Mouse (Mus musculus): ENCODE measurements at regions not wholly inside any gene's neighbourhood (a gene's known extent, or its start where the extent isn't known, plus 50 kb on each side); places are given as distances from the start of the nearest gene placed in this dataset.

DNA sequence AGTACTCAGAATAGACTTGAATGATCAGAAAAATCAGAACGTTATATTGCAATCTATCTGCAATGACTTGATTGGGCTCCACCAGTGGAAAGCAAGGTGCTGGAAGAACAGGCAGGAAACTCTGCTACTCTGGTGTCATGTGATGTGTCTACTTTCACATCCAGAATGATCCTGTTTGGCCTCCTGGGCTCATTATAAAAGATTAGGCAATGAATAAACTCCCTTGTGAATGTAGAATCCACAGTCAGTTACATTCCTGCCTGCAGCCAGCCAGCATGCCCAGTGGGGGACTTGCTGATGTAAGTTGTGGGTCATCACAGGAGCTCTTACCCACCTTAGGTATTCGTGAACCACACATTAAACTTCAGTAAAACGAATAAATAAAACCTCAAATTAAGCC is 174.5 kb upstream of the Arhgap24 start:
- Histone ChIP-seq H3K36me3 (no peaks in the 10 kb centered on the region), H3K27ac (no peak overlapping the region), H3K4me3 (no peak overlapping the region), H3K9me3 (no peaks in the 10 kb centered on the region), H3K27me3 (ENCODE audit: insufficient read depth, poor library complexity, severe bottlenecking) (no peaks in the 10 kb centered on the region), H3K4me1 (replicated peaks) (no peaks in the 10 kb centered on the region)
- no peak for DNase-seq (ENCODE audit: low spot score)
- WGBS: 81% methylated on average over 3 of the region's 3 CpGs

DNA sequence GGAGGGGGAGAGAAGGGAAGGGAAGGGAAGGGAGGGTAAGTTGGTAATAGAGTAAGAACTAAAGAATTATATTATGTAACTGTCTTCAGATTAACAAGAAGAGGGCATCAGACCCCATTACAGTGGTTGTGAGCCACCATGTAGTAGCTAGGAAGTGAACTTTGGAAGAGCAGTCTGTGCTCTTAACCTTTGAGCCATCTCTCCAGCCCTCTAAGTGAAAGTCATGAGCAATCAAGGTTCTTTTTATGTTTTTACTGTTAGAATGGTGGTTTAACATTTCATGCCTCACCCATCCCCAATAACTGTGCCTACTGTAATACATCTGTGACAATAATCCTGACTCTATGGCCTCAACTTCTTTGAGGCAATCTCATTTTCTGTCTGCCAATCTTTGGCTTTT is 169.6 kb upstream of the Arhgap24 start:
- Histone ChIP-seq H3K27ac (no peak overlapping the region), H3K36me3 (no peaks in the 10 kb centered on the region), H3K27me3 (ENCODE audit: insufficient read depth, poor library complexity, severe bottlenecking) (no peaks in the 10 kb centered on the region), H3K4me3 (no peak overlapping the region), H3K4me1 (replicated peaks) (no peaks in the 10 kb centered on the region), H3K9me3 (no peaks in the 10 kb centered on the region)
- no peak for DNase-seq (ENCODE audit: low spot score)

DNA sequence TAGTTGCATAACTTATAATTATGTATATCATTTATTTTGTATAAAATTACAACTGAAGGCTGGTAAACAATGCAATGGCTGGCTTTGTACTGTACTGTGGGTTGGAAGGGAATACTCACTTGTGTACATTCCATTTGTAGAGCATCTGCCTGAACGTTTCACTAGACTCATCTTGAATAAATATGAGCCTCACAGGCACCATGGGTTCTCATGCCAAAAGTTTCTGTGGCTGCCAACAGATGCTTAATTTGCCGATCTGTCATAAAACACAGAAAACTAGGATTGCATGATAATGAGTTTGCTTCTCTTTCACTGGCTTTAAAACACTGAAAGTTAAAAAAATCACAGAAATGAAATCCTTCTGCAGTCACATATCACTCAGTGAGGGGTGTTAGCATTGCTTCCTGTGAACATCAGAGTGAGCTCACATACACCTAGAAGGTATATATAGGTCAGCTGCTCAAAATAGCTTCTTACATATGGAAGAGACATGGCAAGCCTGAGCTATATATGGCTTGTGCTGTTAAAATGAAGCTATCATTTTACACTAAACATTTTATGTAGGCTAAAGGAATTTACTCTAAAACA is 152.9 kb upstream of the Arhgap24 start:
- DNase-seq (ENCODE audit: low spot score): no peak
- Histone ChIP-seq H3K9me3 (no peaks in the 10 kb centered on the region), H3K27me3 (ENCODE audit: insufficient read depth, poor library complexity, severe bottlenecking) (no peaks in the 10 kb centered on the region), H3K36me3 (no peaks in the 10 kb centered on the region), H3K27ac (no peak overlapping the region), H3K4me3 (no peak overlapping the region), H3K4me1 (replicated peaks) (no peaks in the 10 kb centered on the region)
- 80% methylated on average over 2 of the region's 2 CpGs for WGBS

DNA sequence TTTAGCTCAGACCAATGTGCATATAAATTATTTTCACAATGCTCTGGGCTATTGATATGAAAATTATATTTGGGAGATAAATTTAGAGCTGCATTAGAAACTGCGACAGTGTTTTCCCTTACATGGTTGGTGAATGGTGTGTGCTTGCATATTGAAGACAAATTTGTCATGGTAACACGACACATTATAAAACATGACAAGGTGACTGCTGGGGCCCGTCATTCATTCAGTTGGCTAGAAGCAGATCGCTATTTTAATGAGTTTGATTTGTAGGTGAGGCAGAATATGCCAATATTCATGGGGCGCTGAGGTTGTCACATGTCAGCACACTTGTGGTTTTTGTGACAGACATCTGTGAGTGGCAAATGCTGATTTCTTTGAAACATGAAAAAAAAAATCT is 147.3 kb upstream of the Arhgap24 start:
- DNase-seq (ENCODE audit: low spot score): no peak
- Histone ChIP-seq H3K9me3 (no peaks in the 10 kb centered on the region), H3K4me1 (replicated peaks) (0 out of 2 replicates have a peak, but pooled peaks cover 4% of the 10 kb centered on the region), H3K4me3 (no peak overlapping the region), H3K36me3 (no peaks in the 10 kb centered on the region), H3K27me3 (ENCODE audit: insufficient read depth, poor library complexity, severe bottlenecking) (no peaks in the 10 kb centered on the region), H3K27ac (no peak overlapping the region)
- 80% methylated on average over 5 of the region's 5 CpGs for WGBS

DNA sequence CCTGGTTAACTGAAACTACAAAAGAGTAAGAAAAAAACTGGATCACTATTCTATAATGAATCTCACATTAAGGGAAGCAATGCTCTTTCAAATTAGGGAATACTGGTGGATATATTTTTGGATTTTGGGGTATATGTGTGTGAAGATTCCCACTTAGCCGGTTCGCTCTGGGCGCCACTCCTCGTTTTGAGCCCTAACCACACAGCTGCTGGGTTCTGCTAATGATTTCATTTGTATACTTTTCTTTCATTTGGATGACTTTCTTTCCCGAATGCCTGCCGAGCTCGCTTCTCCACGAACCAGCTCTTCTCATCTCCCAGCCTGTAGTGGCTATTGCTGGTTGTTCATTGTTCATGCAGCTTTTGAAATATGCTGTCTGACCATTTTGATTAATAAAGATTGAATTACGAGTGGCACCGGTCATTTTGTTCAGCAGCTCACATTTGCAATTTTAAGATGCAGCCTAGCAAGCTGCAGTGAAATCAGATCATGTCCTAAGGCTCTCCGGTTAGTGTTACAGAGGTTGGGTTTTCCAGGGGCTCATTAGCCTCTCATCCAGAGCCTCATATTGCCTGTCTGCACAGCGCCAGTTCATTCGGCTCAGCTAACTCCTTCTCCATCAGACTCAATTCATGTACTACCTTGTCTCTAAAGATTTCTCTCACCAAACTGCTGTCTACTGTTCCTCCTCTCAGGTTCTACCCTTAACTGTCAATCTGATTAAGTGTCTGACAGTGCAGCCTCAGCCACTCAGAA is 146.6 kb upstream of the Arhgap24 start:
- Histone ChIP-seq H3K9me3 (no peaks in the 10 kb centered on the region), H3K27ac (no peak overlapping the region), H3K4me3 (no peak overlapping the region), H3K4me1 (replicated peaks) (0 out of 2 replicates have a peak, but pooled peaks cover 4% of the 10 kb centered on the region), H3K36me3 (no peaks in the 10 kb centered on the region), H3K27me3 (ENCODE audit: insufficient read depth, poor library complexity, severe bottlenecking) (no peaks in the 10 kb centered on the region)
- WGBS: 83% methylated on average over 13 of the region's 13 CpGs
- DNase-seq (ENCODE audit: low spot score): no peak

DNA sequence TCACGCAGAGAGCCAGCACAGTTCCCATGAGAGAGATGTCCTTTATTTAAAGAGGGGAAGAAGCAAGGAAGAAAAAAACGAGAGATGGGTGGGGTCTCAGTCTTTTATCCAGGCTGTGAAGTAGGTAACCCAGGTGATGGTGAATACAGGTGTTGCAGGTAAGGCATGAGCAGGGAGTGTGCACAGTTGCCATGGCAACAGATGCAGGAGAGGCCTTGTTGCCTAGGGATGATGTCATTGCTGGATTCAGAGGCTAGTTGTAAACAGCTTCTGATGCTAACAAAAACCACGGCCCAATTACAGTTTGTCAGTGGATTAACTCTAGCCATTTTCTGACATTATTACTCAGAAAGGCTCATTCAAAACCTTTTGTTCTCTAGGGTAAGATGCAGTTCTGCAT is 114.7 kb upstream of the Arhgap24 start:
- 77% methylated on average over 3 of the region's 3 CpGs for WGBS
- no peaks in the 10 kb centered on the region for H3K4me1 ChIP-seq (replicated peaks)
- no peaks in the 10 kb centered on the region for H3K36me3 ChIP-seq
- no peaks in the 10 kb centered on the region for H3K9me3 ChIP-seq
- no peaks in the 10 kb centered on the region for H3K27me3 ChIP-seq (ENCODE audit: insufficient read depth, poor library complexity, severe bottlenecking)
- H3K27ac ChIP-seq: no peak overlapping the region
- no peak for DNase-seq (ENCODE audit: low spot score)
- no peak overlapping the region for H3K4me3 ChIP-seq

DNA sequence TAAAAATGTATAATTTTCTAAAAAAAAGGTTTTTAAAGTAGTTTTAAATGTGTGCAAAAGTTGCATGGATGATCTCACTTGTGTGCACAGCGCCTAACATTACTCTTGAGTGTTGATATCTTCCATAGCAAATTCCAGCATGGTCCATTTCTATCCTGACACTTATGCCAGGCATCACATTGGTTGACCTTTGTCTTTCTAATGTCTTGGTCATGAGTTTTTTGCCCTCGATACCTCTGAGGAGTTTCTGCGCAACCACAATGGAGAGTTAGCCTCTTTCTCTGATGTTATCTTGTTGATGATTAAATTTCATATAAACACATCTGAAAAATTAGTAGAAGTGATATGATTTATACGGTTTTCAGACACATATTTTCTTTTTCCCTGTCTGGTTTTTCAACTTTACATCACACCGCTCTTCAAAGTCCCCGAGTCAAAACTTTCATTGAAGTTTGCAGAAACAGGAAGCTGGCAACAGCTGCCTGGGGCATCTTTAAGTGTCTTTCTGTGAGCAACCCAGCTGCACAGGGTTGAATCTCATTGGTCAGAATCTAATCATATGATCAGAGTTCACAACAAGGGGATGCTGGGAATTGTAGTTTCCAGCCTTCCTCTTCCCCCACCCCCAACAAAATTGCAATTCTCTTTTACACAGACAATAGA is 107.8 kb upstream of the Arhgap24 start:
- 77% methylated on average over 6 of the region's 6 CpGs for WGBS
- DNase-seq (ENCODE audit: low spot score): peak; percentile 9
- no peak overlapping the region for H3K4me3 ChIP-seq

DNA sequence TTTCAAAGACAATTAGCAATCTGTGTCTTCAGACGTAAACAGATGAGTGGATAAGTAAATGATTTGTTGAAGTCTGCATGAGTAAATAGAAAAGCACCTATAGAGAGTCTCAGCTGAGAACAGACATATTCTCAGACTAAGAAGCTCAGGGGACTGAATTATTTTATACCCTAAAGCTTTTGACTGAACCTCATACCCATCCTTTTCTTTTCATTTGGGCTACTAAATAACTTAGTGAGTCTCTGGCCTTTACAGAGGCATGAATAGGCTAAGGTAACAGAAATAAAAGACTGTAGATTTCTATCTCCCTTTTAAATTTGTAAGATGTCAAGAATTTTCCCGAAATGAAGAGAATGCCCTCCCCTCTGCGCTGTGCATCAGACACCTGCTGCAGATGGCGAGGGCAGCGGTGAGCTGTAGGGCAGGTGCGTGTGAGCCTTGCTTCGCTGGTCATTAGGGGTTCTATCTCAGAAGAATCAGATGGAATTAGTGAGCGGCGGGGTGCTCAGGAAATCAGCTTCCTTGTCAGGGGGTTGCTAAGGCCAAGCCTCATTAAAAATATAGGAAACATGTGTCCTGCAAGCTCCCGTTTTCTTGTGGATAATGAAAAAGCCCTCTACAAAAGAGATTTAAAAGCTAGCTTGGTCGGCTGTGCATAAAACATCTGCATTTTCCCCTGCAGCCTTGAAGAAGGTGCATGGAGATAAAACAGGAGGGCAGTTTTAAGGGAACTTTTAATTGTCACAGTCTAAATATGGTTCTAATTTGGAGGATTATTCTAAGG is 107.0 kb upstream of the Arhgap24 start:
- peaks cover 3% of the 10 kb centered on the region; the same call in 1 of the 2 replicates for H3K4me1 ChIP-seq (replicated peaks)
- no peak for DNase-seq (ENCODE audit: low spot score)
- H3K36me3 ChIP-seq: no peaks in the 10 kb centered on the region

More for the DNA sequence above, 107.8 kb upstream of the Arhgap24 start:
- Histone ChIP-seq H3K9me3 (no peaks in the 10 kb centered on the region), H3K27me3 (ENCODE audit: insufficient read depth, poor library complexity, severe bottlenecking) (no peaks in the 10 kb centered on the region), H3K27ac (no peak overlapping the region), H3K4me1 (replicated peaks) (no peaks in the 10 kb centered on the region), H3K36me3 (no peaks in the 10 kb centered on the region)

DNA sequence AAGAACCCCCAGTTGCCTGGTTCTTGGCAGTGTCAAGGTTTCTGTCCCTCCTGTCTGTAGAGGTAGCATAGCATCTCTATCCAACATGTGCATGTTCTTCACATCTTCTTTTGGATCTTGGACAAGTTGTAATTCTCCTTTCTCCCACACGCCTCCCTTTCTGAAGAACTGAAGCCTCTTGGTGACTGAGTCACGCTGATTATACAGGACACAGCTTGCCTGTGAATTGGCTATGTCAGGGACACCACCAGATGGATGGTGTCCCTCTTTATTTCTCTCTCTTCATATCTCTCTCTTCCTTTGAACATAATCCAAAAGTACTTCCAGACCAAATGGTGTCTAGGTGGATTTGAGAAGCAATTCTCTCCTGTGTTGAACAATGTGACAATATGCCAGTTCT is 105.9 kb upstream of the Arhgap24 start:
- 75% methylated on average over 2 of the region's 2 CpGs for WGBS
- H3K9me3 ChIP-seq: no peaks in the 10 kb centered on the region
- no peak overlapping the region for H3K27ac ChIP-seq
- peaks cover 8% of the 10 kb centered on the region; the same call in 1 of the 2 replicates for H3K4me1 ChIP-seq (replicated peaks)
- H3K4me3 ChIP-seq: no peak overlapping the region
- DNase-seq (ENCODE audit: low spot score): no peak
- no peaks in the 10 kb centered on the region for H3K27me3 ChIP-seq (ENCODE audit: insufficient read depth, poor library complexity, severe bottlenecking)
- no peaks in the 10 kb centered on the region for H3K36me3 ChIP-seq

More for the DNA sequence above, 107.0 kb upstream of the Arhgap24 start:
- H3K9me3 ChIP-seq: no peaks in the 10 kb centered on the region
- no peak overlapping the region for H3K27ac ChIP-seq
- no peak overlapping the region for H3K4me3 ChIP-seq
- WGBS: 74% methylated on average over 11 of the region's 11 CpGs
- no peaks in the 10 kb centered on the region for H3K27me3 ChIP-seq (ENCODE audit: insufficient read depth, poor library complexity, severe bottlenecking)

DNA sequence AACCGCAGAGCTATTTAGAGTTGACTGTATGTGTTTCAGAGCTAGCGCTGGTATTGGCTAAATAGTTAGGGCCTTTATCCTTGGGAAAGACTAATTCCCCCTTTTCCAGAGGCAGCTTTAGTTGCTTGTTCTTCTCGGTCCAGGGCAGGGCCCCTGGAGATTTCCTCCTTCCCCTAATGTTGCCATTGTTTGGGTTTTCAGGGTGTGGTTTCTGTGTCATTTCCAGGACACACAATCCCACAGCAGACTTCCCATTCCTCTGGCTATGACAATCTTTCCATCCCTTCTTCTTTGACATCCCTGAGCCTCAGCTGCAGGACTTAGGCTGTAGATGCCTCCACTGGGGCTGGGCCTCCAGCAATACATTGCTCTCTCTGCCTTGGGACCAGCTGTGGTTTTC is 87.2 kb upstream of the Arhgap24 start:
- WGBS: 89% methylated on average over 3 of the region's 3 CpGs
- Histone ChIP-seq H3K36me3 (no peaks in the 10 kb centered on the region), H3K9me3 (no peaks in the 10 kb centered on the region), H3K4me1 (replicated peaks) (no peaks in the 10 kb centered on the region), H3K27me3 (ENCODE audit: insufficient read depth, poor library complexity, severe bottlenecking) (no peaks in the 10 kb centered on the region), H3K27ac (no peak overlapping the region), H3K4me3 (no peak overlapping the region)
- DNase-seq (ENCODE audit: low spot score): no peak

DNA sequence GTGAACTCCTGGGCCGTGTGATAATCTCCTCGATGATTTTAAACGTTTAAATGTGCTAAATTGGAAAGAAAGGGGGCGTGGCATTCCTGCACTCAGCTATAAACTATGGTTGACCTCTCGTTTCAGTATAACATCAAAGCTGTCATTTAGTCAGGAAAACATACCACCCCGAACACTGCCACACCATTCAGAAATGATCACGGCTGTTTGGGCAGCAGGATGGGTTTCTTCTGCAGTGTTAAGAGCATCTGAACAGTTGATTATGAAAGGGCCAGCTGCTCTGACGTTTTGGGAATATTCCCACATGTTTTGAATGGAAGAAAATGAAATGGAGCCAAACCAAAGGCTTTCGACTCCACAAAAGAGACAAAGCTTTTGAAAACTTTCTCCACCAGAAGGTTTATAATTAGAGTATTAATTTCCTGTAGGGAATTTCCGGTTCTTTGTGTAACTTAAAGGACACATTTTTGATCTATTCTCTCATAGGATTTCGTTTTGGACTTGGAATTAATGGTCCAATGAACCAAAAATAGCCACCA is 85.5 kb upstream of the Arhgap24 start:
- Histone ChIP-seq H3K9me3 (no peaks in the 10 kb centered on the region), H3K36me3 (no peaks in the 10 kb centered on the region), H3K27me3 (ENCODE audit: insufficient read depth, poor library complexity, severe bottlenecking) (no peaks in the 10 kb centered on the region), H3K4me3 (no peak overlapping the region), H3K4me1 (replicated peaks) (no peaks in the 10 kb centered on the region), H3K27ac (no peak overlapping the region)
- WGBS: 79% methylated on average over 11 of the region's 11 CpGs
- DNase-seq (ENCODE audit: low spot score): no peak

DNA sequence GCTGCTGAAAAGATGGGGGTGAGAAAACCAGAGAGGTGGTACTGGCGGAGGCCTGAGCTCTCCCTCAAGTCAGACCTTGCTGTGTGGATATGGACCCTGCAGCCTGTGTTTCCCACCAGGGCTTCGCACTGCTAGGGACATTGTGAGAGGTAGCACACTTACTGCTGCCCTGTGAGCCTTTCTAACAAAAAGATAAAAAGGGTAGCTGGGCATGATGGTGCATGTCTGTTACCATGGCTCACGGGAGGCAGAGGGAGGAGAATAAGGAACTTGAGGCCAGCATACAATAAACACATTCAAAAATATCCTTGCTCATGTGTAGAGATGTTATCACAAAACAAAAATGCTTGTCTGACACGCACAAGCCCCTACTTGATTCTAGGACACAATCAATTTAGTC is 82.2 kb upstream of the Arhgap24 start:
- Histone ChIP-seq H3K36me3 (no peaks in the 10 kb centered on the region), H3K27me3 (ENCODE audit: insufficient read depth, poor library complexity, severe bottlenecking) (no peaks in the 10 kb centered on the region), H3K27ac (no peak overlapping the region), H3K9me3 (no peaks in the 10 kb centered on the region), H3K4me1 (replicated peaks) (no peaks in the 10 kb centered on the region), H3K4me3 (no peak overlapping the region)
- DNase-seq (ENCODE audit: low spot score): no peak
- WGBS: 82% methylated on average over 4 of the region's 4 CpGs
